Mouse (Mus musculus) olfactory bulb, adult 2 months (tissue): ENCODE data around the gene Erg. TPM values are rescaled to one million over a fixed set of nuclear protein-coding genes. Genes with fewer than 3 reads are reported as not detected.

Experiments used
- H3K27ac ChIP-seq: fragments of 200-500 bp; 2 replicates; pipeline ENCODE4 v1.5.1; 2012; ENCODE audit warnings: low read depth, low read length; ENCODE audit not compliant: insufficient read depth
- H3K4me1 ChIP-seq: fragments of 200-500 bp; 2 replicates; pipeline ENCODE4 v1.6.1; 2012; ENCODE audit warnings: low read length; ENCODE audit not compliant: control insufficient read depth, insufficient read depth
- H3K4me3 ChIP-seq: fragments of 200-500 bp; 2 replicates; pipeline ENCODE4 v1.5.1; 2012; ENCODE audit warnings: mild to moderate bottlenecking, low read depth, low read length, moderate library complexity; ENCODE audit not compliant: insufficient read depth
- CTCF ChIP-seq: fragments of 200-500 bp; IDR thresholded peaks from 2 replicates; pipeline ENCODE4 v1.5.1; 2012; ENCODE audit warnings: low read depth, mild to moderate bottlenecking, low read length, moderate library complexity; ENCODE audit not compliant: insufficient read depth
- POLR2A ChIP-seq: fragments of 200-500 bp; IDR thresholded peaks from 2 replicates; pipeline ENCODE4 v1.6.1; 2012; ENCODE audit warnings: mild to moderate bottlenecking, low read depth, low read length, moderate library complexity; ENCODE audit not compliant: insufficient read depth
- WGBS: fragments of 180-500 bp; shearing (Covaris S2); methylation state at CpG from one replicate; pipeline ENCODE4 v1.1.7; 2018; 5-methylcytosine and 5-hydroxymethylcytosine counted together
- polyA plus RNA-seq: library from polyadenylated mRNA; stranded (reverse); fragments of >200 nt; gene quantifications from 2 replicates; pipeline ENCODE4 v1.2.4, GENCODE M21; 2012; ENCODE audit warnings: low replicate concordance; ENCODE audit not compliant: missing spikeins, insufficient read depth, insufficient read length

The Erg gene
- polyA plus RNA-seq, 1 experiment: not detected

GRCm38 (mm10) chr16:95473946-95474345, 112.4 kb downstream of the Erg start:
- no peak overlapping the region for H3K27ac ChIP-seq
- H3K4me1 ChIP-seq: no peaks in the 10 kb centered on the region
- 92% methylated on average over 3 of the region's 3 CpGs for WGBS
- TF ChIP-seq POLR2A (no peak), CTCF (no peak)
- H3K4me3 ChIP-seq: no peak overlapping the region

GRCm38 (mm10) chr16:95472771-95473170, 113.6 kb downstream of the Erg start:
- H3K27ac ChIP-seq: no peak overlapping the region
- 86% methylated on average over 11 of the region's 11 CpGs for WGBS
- H3K4me3 ChIP-seq: no peak overlapping the region
- no peak for TF ChIP-seq CTCF
- TF ChIP-seq POLR2A: no peak
- H3K4me1 ChIP-seq: no peaks in the 10 kb centered on the region

GRCm38 (mm10) chr16:95469262-95470139, 116.9 kb downstream of the Erg start:
- WGBS: 90% methylated on average over 9 of the region's 9 CpGs
- H3K4me1 ChIP-seq: no peaks in the 10 kb centered on the region
- no peak overlapping the region for H3K4me3 ChIP-seq
- no peak for TF ChIP-seq POLR2A
- TF ChIP-seq CTCF: no peak
- H3K27ac ChIP-seq: no peak overlapping the region

- TF ChIP-seq POLR2A: no peak
- TF ChIP-seq CTCF: no peak
- 97% methylated on average over 2 of the region's 2 CpGs for WGBS
- H3K4me3 ChIP-seq: no peak overlapping the region
- no peak overlapping the region for H3K27ac ChIP-seq
- no peaks in the 10 kb centered on the region for H3K4me1 ChIP-seq
Measured at GRCm38 (mm10) chr16:95467893-95468292, 118.5 kb downstream of the Erg start.

GRCm38 (mm10) chr16:95466548-95466947, 119.8 kb downstream of the Erg start:
- no peak for TF ChIP-seq POLR2A
- no peak for TF ChIP-seq CTCF
- WGBS: 97% methylated on average over 1 of the region's 1 CpGs
- H3K27ac ChIP-seq: no peak overlapping the region
- H3K4me3 ChIP-seq: no peak overlapping the region
- H3K4me1 ChIP-seq: no peaks in the 10 kb centered on the region; the same call in 1 of the 2 replicates

GRCm38 (mm10) chr16:95464609-95465008, 121.8 kb downstream of the Erg start:
- WGBS: 67% methylated on average over 8 of the region's 8 CpGs
- TF ChIP-seq POLR2A (no peak), CTCF (no peak)
- H3K4me3 ChIP-seq: no peak overlapping the region
- no peak overlapping the region for H3K27ac ChIP-seq
- H3K4me1 ChIP-seq: no peaks in the 10 kb centered on the region; the same call in 1 of the 2 replicates

- H3K4me3 ChIP-seq: no peak overlapping the region
- TF ChIP-seq POLR2A (no peak), CTCF (no peak)
- WGBS: 46% methylated on average over 6 of the region's 6 CpGs
- no peaks in the 10 kb centered on the region; the same call in 1 of the 2 replicates for H3K4me1 ChIP-seq
- H3K27ac ChIP-seq: no peak overlapping the region
Measured at GRCm38 (mm10) chr16:95463796-95464195, 122.6 kb downstream of the Erg start.

- H3K4me1 ChIP-seq: no peaks in the 10 kb centered on the region; the same call in 1 of the 2 replicates
- H3K27ac ChIP-seq: no peak overlapping the region
- no peak overlapping the region for H3K4me3 ChIP-seq
- 80% methylated on average over 7 of the region's 7 CpGs for WGBS
- no peak for TF ChIP-seq POLR2A
- no peak for TF ChIP-seq CTCF
Measured at GRCm38 (mm10) chr16:95461941-95462340, 124.5 kb downstream of the Erg start.

- no peak overlapping the region for H3K27ac ChIP-seq
- WGBS: 81% methylated on average over 2 of the region's 2 CpGs
Measured at GRCm38 (mm10) chr16:95460336-95460735, 126.1 kb downstream of the Erg start.

GRCm38 (mm10) chr16:95459325-95459691, 127.1 kb downstream of the Erg start:
- Histone ChIP-seq H3K27ac (no peak overlapping the region), H3K4me3 (no peak overlapping the region), H3K4me1 (no peaks in the 10 kb centered on the region; the same call in 1 of the 2 replicates)
- TF ChIP-seq POLR2A: no peak
- TF ChIP-seq CTCF: no peak
- 90% methylated on average over 5 of the region's 5 CpGs for WGBS

More at GRCm38 (mm10) chr16:95460336-95460735, 126.1 kb downstream of the Erg start:
- no peaks in the 10 kb centered on the region; the same call in 1 of the 2 replicates for H3K4me1 ChIP-seq
- no peak overlapping the region for H3K4me3 ChIP-seq
- TF ChIP-seq POLR2A (no peak), CTCF (no peak)
